Mouse (Mus musculus) neutrophil, adult 5-6 weeks (primary cell): ENCODE results near the gene Sox30. TPM values are rescaled to one million over a fixed set of nuclear protein-coding genes. Genes with fewer than 3 reads are reported as not detected.
"Not testable (repeated sequence)": the region's sequence is repeated elsewhere in the genome, so short reads cannot be mapped to it uniquely, and the experiment has no call there.

Experiments
- ATAC-seq: fragments of 151-379, 151-347 bp; 2 replicates; pipeline ENCODE4 v1.8.0; 2017; ENCODE audit warnings: mild to moderate bottlenecking, moderate TSS enrichment; ENCODE audit not compliant: insufficient number of reproducible peaks, poor library complexity, low FRiP score, severe bottlenecking; ENCODE audit errors: extremely low read depth
- total RNA-seq: library from RNA; stranded (forward); fragments of 200-1000 nt; gene quantifications from 2 replicates; pipeline ENCODE4 v1.2.3, GENCODE M21; 2017

The Sox30 gene
- total RNA-seq, 1 experiment from 2014 or later, result not detected

GRCm38 (mm10) chr11:46052105-46052659 is 72.1 kb downstream of the Sox30 start, which contains the start of gene Gm12166:
Gm12166 (minus strand) TSS chr11:46052321.
- peak; percentile 63; the same call in 1 of the 2 replicates for ATAC-seq

GRCm38 (mm10) chr11:46053457-46053856 is 73.3 kb downstream of the Sox30 start:
- not testable (repeated sequence) for ATAC-seq

GRCm38 (mm10) chr11:46054311-46054710 is 74.2 kb downstream of the Sox30 start:
- no peak for ATAC-seq

GRCm38 (mm10) chr11:46054911-46055895 is 75.1 kb downstream of the Sox30 start:
- no peak for ATAC-seq

GRCm38 (mm10) chr11:46055896-46056769 is 76.0 kb downstream of the Sox30 start, which contains the start of gene Adam19:
Adam19 (plus strand) TSS chr11:46055992.
- peak; percentile 57 for ATAC-seq

GRCm38 (mm10) chr11:46056770-46057411 is 76.8 kb downstream of the Sox30 start:
- ATAC-seq, result no peak

- no peak for ATAC-seq
Measured at GRCm38 (mm10) chr11:46058011-46058410, 77.9 kb downstream of the Sox30 start.

GRCm38 (mm10) chr11:46058916-46059315 is 78.8 kb downstream of the Sox30 start:
- no peak for ATAC-seq

- no peak for ATAC-seq
Measured at GRCm38 (mm10) chr11:46059887-46060650, 80.0 kb downstream of the Sox30 start.

- no peak for ATAC-seq
Measured at GRCm38 (mm10) chr11:46060651-46061020, 80.5 kb downstream of the Sox30 start.

- ATAC-seq, result peak; percentile 42; the same call in 1 of the 2 replicates
Measured at GRCm38 (mm10) chr11:46061776-46062445, 81.8 kb downstream of the Sox30 start.

- no peak for ATAC-seq
Measured at GRCm38 (mm10) chr11:46062569-46062968, 82.5 kb downstream of the Sox30 start.

- peak; percentile 59; the same call in 1 of the 2 replicates for ATAC-seq
Measured at GRCm38 (mm10) chr11:46062993-46063731, 83.1 kb downstream of the Sox30 start.

- ATAC-seq, result no peak
Measured at GRCm38 (mm10) chr11:46064767-46065166, 84.7 kb downstream of the Sox30 start.

GRCm38 (mm10) chr11:46065201-46066011 is 85.3 kb downstream of the Sox30 start:
- no peak for ATAC-seq
